Mouse (Mus musculus) left cerebral cortex, adult 2 months (tissue): ENCODE measurements around the gene Tcf7l1. TPM values are rescaled to one million over a fixed set of nuclear protein-coding genes. Genes with fewer than 3 reads are reported as not detected.

Source experiments
- DNase-seq, 2 experiments: peaks; one replicate each; pipeline ENCODE4 v3.0.0; 2021 to 2022; ENCODE audit warnings: low spot score in 2 of 2, mixed read lengths in 1 of 2; ENCODE audit errors: extremely low spot score in 1 of 2
- H3K27ac ChIP-seq: fragments of 200-600 bp; 2 replicates; pipeline ENCODE4 v1.8.1; 2022
- H3K4me3 ChIP-seq: fragments of 200-600 bp; 2 replicates; pipeline ENCODE4 v1.8.1; 2022
- CTCF ChIP-seq: fragments of 200-600 bp; IDR thresholded peaks from 2 replicates; pipeline ENCODE4 v1.8.1; 2022; ENCODE audit warnings: antibody characterized with exemption, mild to moderate bottlenecking, moderate library complexity
- intact Hi-C: fragments of 180-260 bp; cut with DNase I; formaldehyde crosslinking; loops from one replicate; pipeline ENCODE4 v1.15.1; 2025
- total RNA-seq, 2 experiments: library from RNA; stranded (reverse); gene quantifications; 2 replicates each; pipeline ENCODE4 v1.2.3; 2021

Tcf7l1 gene
- total RNA-seq, 2 experiments from 2014 or later, result 2.9 to 3.8 TPM

DNA sequence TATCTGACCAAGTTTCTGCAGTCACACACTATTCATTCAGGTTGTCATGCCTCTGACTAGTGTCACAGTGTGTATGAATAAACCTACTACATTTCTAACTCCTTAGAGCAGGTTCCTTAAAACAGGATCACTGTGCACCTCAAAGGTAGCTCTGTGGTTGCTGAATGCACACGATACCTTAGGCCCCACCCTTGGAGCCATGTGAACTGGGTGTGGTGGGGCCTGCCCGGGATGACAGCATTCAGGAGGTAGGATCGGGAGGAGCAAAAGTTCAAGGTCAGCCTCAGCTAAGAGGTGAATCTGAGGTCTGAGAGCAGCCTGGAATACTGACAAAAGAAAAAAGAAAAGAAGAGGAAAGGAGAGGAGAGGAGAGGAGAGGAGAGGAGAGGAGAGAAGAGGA, 19.3 kb upstream of the Tcf7l1 start:
- H3K27ac ChIP-seq, result no peak overlapping the region
- intact Hi-C loops, result no loop called here
- no peak for TF ChIP-seq CTCF
- H3K4me3 ChIP-seq, result no peak overlapping the region
- DNase-seq, result no peak

DNA sequence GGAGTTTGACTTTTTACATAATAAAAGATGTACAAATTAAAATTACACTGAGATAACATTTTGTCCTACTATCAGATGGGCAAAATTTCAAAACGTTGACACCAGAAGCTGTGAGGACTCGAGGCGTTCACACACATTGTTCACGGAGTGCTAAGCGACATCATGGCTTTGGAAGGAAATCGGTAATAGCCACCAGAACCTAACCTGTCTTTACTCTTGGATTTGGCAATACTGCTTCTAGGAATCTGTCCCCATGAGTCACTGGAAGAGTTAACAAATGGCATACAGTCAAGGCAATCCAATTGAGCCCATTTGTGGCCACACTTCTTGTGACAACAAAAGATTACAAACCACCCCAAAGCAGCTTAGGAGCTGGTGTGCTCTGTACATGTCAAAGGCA, 14.6 kb upstream of the Tcf7l1 start:
- H3K27ac ChIP-seq, result no peak overlapping the region
- no peak for TF ChIP-seq CTCF
- no peak overlapping the region for H3K4me3 ChIP-seq
- DNase-seq, result no peak
- intact Hi-C loops, result no loop called here

DNA sequence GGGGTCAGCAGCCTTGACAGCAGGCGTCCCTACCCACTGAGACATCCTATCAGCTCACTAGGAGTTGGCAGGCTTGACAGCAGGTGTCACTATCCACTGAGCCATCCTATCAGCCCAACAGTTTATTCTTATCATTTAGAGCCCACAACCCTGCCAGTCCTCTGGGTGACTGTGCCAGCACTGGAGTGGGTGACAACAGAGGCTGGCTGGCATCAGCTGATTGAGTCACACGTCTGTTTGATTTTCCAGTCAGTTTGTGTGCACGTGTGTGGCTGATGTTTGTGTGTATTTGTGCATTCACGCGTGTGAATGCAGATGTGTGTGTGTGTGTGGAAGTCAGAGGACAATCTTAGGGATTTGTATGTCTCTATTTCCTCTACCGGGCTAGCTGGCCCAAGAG, 13.1 kb upstream of the Tcf7l1 start:
- H3K4me3 ChIP-seq, result no peak overlapping the region
- no peak overlapping the region for H3K27ac ChIP-seq
- intact Hi-C loops, result no loop called here
- no peak for TF ChIP-seq CTCF
- DNase-seq, result no peak

DNA sequence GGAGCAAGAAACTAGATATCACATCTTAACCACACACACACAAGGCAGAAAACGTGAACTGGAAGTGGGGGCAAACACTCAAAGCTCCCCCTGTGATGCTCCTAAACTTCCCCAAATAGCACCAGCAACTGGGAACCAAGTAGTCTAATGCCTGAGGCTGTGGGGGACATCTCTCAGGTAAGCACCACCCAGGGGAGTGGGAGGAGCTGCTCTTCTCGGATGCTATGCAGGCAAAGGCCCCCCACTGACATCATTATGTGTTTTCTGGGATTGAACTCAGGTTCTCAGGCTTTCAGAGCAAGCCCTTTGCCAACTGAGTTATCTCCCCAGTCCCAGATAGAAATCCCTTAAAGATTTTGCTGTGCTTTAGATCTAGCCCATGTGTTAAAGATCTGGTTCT, 11.6 kb upstream of the Tcf7l1 start:
- no peak overlapping the region for H3K4me3 ChIP-seq
- intact Hi-C loops, result no loop called here
- no peak for DNase-seq

DNA sequence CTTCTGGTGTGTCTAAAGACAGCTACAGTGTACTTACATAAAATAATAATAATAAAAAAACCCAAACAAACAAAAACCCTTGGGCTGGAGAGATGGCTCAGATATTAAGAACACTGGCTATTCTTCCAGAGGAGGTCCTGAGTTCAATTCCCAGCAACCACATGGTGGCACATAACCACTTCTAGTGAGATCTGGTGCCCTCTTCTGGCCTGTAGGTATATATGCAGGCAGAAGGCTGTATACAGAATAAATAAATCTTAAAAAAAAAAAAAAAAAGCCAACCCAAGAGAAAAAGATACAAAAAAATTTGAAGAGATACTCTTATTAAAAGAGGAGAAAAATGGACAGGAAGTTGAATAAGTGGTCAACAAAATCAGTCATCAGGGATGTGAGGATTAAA, 8.7 kb upstream of the Tcf7l1 start:
- TF ChIP-seq CTCF, result peak; percentile 5
- no peak overlapping the region for H3K4me3 ChIP-seq
- intact Hi-C loops, result no loop called here

More for the DNA sequence above, 11.6 kb upstream of the Tcf7l1 start:
- no peak for TF ChIP-seq CTCF
- no peak overlapping the region for H3K27ac ChIP-seq

DNA sequence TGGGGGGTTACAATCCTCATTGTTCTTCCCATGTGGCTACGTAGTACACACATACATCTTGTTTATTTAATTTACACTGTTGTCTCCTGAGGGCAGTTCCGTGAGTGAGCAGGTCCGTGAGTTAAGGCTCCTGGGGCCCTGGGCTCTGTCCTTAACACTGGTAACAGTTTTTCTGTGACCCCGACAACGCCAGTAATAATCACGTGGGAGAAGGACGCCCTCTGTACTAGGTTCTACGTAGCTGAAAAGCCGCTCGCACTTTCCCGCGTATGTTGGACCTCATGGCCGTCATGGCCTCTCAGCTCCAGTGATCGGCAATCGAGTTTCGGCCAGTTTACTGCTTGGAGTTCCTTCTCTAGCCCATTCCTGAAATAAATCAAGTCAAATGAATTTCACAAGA, 6.4 kb upstream of the Tcf7l1 start:
- no peak for TF ChIP-seq CTCF

More for the DNA sequence above, 8.7 kb upstream of the Tcf7l1 start:
- no peak overlapping the region for H3K27ac ChIP-seq
- no peak for DNase-seq

DNA sequence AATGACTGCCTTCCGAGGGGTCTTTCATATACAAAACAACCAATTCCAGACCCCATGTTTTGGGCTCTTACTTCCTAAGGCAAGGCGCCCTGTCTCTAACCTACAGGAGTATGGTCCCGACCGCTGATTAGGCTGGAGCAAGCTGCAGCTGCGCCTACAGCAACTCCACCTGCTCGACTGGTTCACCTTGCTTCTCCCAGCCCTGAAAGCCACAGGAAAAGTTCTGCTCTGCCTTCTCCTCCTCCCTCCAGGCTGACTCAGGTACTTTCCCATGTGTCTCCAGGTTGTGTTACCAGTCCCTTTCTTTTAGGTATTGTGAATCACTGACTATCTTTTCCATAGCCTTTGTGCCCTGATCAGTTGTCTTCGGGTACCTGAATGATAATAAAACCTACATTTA, 5.8 kb upstream of the Tcf7l1 start:
- Histone ChIP-seq H3K27ac (no peak overlapping the region), H3K4me3 (no peak overlapping the region)
- intact Hi-C loops, result no loop called here
- no peak for DNase-seq
- TF ChIP-seq CTCF, result no peak

More for the DNA sequence above, 6.4 kb upstream of the Tcf7l1 start:
- intact Hi-C loops, result no loop called here
- no peak overlapping the region for H3K4me3 ChIP-seq
- H3K27ac ChIP-seq, result no peak overlapping the region
- DNase-seq, result no peak

DNA sequence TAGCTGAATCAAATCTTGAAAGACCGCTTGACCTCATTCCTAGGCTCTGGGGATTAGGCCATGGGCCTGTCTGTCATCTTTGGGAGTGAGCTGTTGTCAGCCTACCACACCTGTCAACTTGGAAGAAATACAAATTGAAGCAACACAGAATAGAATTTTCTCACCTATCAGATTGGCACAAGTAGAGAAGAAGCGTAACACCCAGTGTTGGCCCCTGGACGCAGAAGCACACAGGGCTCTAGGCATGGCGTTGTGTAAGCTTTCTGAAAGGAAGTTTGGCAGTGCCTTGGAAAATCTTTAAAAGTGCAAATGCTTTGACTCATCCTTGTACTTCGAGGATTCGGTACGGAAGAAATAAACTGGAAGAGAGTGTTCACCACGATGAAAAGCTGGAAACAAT, 3.6 kb upstream of the Tcf7l1 start:
- no peak for DNase-seq
- H3K27ac ChIP-seq, result no peak overlapping the region
- intact Hi-C loops, result no loop called here
- H3K4me3 ChIP-seq, result no peak overlapping the region
- no peak for TF ChIP-seq CTCF

DNA sequence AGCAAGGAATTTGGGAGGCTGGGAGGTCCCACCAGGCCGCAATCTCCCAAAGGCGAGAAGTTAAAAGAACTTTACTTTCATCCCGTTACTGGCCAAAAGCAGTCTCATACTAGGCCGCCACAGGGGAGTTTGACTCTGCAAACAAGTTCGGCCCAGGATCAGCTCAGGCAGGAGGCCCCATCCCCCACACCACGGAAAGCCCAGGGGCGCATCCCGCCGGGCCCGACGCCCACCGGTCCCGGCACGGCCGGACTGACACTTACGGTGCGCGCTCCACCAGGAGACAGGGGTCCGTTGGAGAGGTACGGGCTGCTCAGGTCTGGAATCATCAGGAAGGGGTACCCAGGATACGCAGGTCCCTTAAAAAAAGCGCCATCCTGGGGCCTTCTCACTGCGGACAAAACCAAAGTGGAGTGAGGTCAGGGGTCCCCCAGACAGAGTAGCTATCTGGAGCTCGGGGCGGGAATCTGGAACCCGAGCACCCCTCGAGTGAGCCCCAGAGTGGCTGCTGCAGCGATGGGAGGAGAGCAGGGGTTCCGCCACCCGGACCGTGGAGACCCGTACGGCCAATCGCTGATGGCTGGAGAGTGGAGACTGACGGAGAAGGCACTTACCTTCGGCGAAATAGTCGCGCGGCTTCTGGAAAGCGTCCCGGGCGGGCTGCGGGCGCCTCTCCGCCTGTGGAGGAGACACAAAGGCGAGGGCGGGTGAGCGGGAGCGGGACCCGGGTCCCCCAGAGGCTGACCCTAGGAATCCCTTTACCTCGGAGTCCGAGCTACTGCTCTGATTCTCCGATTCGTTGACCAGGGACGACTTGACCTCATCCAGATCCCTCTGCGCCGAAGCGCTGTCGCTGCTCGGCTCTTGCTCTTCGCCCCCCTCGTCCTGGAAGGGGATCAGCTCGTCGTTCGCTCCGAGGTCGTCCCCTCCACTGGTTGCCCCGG, 834 bp downstream of the Tcf7l1 start:
- peak; percentile 20 to 22 for DNase-seq
- intact Hi-C loops, result loop anchor here (2.0 kb wide), 2 partner anchors 43 to 151 kb away; no protein-coding TSS in a partner anchor

DNA sequence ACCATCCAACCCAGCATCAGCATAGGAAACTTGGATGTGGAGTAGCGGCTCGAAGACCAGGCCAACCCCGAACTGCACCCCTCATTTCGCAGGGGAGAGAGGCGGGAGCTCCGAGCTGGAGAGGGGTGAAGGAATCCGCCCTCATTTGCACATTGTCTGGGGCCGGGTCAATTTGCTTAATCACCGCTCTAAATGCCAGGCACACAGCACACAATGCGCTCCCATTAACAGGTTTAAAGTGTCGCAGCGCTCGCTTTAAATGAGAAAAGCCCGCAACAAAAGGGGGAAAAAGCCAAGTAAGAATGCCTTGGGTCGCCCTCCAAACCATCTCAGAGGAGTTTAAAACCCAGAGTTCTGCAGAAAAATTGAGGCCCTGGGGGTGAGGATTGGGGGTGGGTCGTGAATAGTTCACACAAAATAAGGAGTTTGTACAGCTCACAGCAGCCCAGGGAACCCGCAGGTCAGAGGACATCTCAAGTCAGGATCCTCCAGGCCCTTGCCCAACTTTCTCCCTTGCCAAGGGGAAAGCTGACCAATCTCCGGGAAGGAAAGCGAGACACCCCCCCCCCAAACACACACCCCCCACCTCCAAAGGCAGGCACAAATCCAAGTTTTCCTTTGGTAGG, 1.6 kb downstream of the Tcf7l1 start:
- H3K4me3 ChIP-seq, result peak overlapping the region; percentile 45; the same call in 1 of the 2 replicates
- no peak for DNase-seq
- no peak for TF ChIP-seq CTCF
- no peak overlapping the region; the same call in 1 of the 2 replicates for H3K27ac ChIP-seq
- intact Hi-C loops, result no loop called here

More for the DNA sequence above, 834 bp downstream of the Tcf7l1 start:
- peak overlapping the region; percentile 45 for H3K4me3 ChIP-seq
- TF ChIP-seq CTCF, result no peak
- peak overlapping the region; percentile 57 for H3K27ac ChIP-seq

DNA sequence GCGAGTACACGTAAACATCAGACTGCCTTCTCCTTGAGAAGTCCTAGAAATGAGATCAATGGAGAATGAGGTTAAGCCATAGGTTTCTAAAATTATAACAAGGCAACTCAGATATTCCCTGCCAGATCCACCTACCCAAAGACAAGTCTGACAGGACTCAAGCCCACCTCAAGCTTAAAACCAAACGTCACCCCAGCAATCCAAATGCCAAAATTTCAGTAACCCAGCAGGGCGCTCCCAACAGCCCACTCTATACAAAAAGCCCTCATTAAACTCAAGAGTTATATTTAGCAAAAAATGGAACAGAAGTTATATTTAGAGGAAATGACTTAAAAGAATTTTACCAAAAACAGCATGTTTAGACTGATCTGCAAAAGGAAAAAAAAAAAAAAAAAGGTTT, 5.3 kb downstream of the Tcf7l1 start:
- no peak for TF ChIP-seq CTCF
- no peak overlapping the region for H3K4me3 ChIP-seq
- intact Hi-C loops, result no loop called here
- H3K27ac ChIP-seq, result no peak overlapping the region
- DNase-seq, result no peak
